Mouse (Mus musculus) heart, embryonic 16.5 days (tissue): ENCODE data around the gene Scel. TPM values are rescaled to one million over a fixed set of nuclear protein-coding genes. Genes with fewer than 3 reads are reported as not detected.

Source experiments
- ATAC-seq: fragments of 200-750 bp; cut with Nextera tagmentation; replicated peaks from 2 replicates; pipeline ENCODE4 v1.8.0; 2017; ENCODE audit warnings: moderate number of reproducible peaks; ENCODE audit not compliant: insufficient read depth, low FRiP score; ENCODE audit errors: extremely low read depth
- H3K27ac ChIP-seq: fragments of 300-500 bp; sonication (generic); 2 replicates; pipeline ENCODE4 v1.5.1; 2014; ENCODE audit warnings: mild to moderate bottlenecking, low read length, control low read depth, moderate library complexity
- H3K27me3 ChIP-seq: fragments of 300-500 bp; sonication (generic); 2 replicates; pipeline ENCODE4 v1.6.1; 2014; ENCODE audit warnings: low read length, mixed read lengths; ENCODE audit not compliant: control insufficient read depth, insufficient read depth
- H3K36me3 ChIP-seq: fragments of 300-500 bp; sonication (generic); 2 replicates; pipeline ENCODE4 v1.6.1; 2014; ENCODE audit not compliant: control insufficient read depth, insufficient read depth
- H3K4me1 ChIP-seq: fragments of 300-500 bp; sonication (generic); 2 replicates; pipeline ENCODE4 v1.6.1; 2014; ENCODE audit warnings: low read length, mixed read lengths; ENCODE audit not compliant: control insufficient read depth, insufficient read depth
- H3K4me2 ChIP-seq: fragments of 300-500 bp; sonication (generic); 2 replicates; pipeline ENCODE4 v1.6.1; 2014; ENCODE audit warnings: low read depth, mild to moderate bottlenecking, control low read depth, low read length
- H3K4me3 ChIP-seq: fragments of 300-500 bp; sonication (generic); 2 replicates; pipeline ENCODE4 v1.5.1; 2014; ENCODE audit warnings: mild to moderate bottlenecking, control low read depth, low read length
- H3K9ac ChIP-seq: fragments of 300-500 bp; sonication (generic); 2 replicates; pipeline ENCODE4 v1.6.1; 2014; ENCODE audit warnings: low read length, control low read depth
- H3K9me3 ChIP-seq: fragments of 300-500 bp; sonication (generic); replicated peaks from 2 replicates; pipeline ENCODE4 v1.6.1; 2016; ENCODE audit warnings: low read length; ENCODE audit not compliant: control insufficient read depth
- WGBS: fragments of 180-500 bp; shearing (Covaris S2); extraction: QIAGEN DNeasy Blood & Tissue Kit; methylation state at CpG from one replicate; pipeline ENCODE4 v1.1.7; 2014; 5-methylcytosine and 5-hydroxymethylcytosine counted together
- polyA plus RNA-seq: library from polyadenylated mRNA; unstranded; fragments of >200 nt; fragmentation: Nextera tagmentation; extraction: Ambion mirVana; gene quantifications from 2 replicates; pipeline ENCODE4 v1.2.1, GENCODE M21; 2015

The Scel gene
- polyA plus RNA-seq, 1 experiment from 2014 or later, result 0.32 TPM

DNA sequence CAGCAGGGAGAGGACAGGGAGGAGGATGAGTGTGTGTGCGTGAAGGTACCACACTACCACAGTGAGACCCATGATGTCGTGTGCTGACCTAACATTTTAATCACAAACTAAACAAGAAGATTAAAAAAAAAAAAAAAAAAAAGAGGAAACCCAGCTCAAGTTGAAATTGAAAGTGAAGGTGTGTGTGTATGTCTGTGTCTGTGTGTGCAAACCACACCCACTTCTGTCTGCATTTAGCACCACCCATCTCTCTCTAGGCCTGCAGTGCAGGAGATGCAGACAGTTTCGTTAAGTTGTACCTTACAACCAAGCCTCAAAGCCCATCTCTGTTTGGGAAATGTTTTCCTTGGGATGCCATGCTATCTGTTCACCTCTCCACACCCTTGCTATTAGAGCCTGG, 35.9 kb upstream of the Scel start:
- H3K36me3 ChIP-seq, result no peaks in the 10 kb centered on the region
- H3K4me1 ChIP-seq, result no peaks in the 10 kb centered on the region; the same call in 1 of the 2 replicates
- WGBS, result 81% methylated on average over 3 of the region's 3 CpGs
- H3K4me2 ChIP-seq, result no peak overlapping the region
- no peaks in the 10 kb centered on the region for H3K9me3 ChIP-seq
- H3K27ac ChIP-seq, result no peak overlapping the region
- H3K4me3 ChIP-seq, result no peak overlapping the region
- no peaks in the 10 kb centered on the region for H3K27me3 ChIP-seq
- no peak overlapping the region for H3K9ac ChIP-seq
- ATAC-seq, result no peak

DNA sequence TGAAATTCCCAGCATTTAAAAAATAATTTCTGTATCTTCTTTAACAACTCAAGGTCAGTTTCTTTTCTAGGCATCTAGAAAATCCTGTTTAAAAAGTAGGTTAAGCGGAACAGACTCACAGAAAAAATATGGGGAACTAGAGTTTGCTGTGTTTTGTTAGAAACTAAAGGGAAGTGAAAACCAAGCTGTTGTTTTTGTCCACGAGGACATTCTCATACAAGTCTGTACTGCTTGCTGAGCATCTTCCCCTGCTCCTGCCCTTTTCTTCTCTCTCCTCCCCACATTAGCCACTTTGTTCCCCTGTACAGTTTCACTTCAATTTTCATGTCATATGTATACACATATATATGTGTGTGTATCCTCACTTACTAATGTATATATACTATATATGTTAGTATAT, 35.2 kb upstream of the Scel start:
- Histone ChIP-seq H3K9ac (no peak overlapping the region), H3K4me1 (no peaks in the 10 kb centered on the region), H3K27ac (no peak overlapping the region), H3K36me3 (no peaks in the 10 kb centered on the region), H3K9me3 (no peaks in the 10 kb centered on the region), H3K4me2 (no peak overlapping the region), H3K4me3 (no peak overlapping the region), H3K27me3 (no peaks in the 10 kb centered on the region)
- 77% methylated on average over 2 of the region's 2 CpGs for WGBS
- no peak for ATAC-seq

DNA sequence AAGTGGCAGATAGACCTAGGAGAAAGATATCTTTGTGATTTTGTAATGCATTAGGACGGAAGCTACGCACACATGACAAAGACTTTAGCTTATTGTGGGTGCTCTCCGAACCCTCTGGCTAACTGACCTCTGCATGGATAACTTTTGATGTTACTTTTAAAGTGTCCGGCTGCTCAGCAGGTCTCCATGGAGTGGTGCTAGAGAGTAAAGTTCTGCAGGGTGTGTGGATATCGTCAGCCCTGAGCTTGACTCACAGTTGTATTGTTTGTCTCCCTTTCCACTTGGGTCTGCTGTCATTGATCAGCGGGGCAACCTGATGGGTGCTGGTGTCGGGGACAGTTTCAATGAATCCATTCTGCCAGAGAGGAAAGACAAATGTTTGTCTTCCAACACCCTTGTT, 33.7 kb upstream of the Scel start:
- Histone ChIP-seq H3K9me3 (no peaks in the 10 kb centered on the region), H3K9ac (no peak overlapping the region)
- 51% methylated on average over 7 of the region's 7 CpGs for WGBS

DNA sequence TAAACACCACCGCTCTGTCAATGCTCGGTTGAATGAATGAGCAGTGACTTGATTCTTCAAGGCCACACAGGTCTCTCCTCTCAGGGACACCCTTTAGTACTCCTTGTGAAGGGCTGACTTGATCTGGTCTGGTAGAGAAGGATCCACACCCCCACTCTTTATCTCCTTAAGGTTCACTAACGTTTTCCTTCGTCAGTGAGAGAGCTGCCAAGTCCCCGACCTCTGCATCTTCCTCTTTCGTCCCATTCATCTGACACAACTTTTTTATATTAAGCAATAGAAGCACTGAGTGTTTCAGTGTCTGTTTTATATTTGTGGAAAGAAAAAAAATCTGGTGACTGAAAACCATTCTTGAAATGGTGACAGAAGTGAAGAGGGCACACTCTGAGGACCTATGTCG, 31.6 kb upstream of the Scel start:
- Histone ChIP-seq H3K9me3 (no peaks in the 10 kb centered on the region), H3K4me2 (no peak overlapping the region), H3K9ac (no peak overlapping the region), H3K36me3 (no peaks in the 10 kb centered on the region), H3K4me3 (no peak overlapping the region), H3K27ac (no peak overlapping the region), H3K27me3 (no peaks in the 10 kb centered on the region), H3K4me1 (no peaks in the 10 kb centered on the region)
- WGBS, result 67% methylated on average over 7 of the region's 7 CpGs
- no peak for ATAC-seq

More for the DNA sequence above, 33.7 kb upstream of the Scel start:
- ATAC-seq, result no peak
- Histone ChIP-seq H3K4me1 (no peaks in the 10 kb centered on the region), H3K36me3 (no peaks in the 10 kb centered on the region), H3K27me3 (no peaks in the 10 kb centered on the region), H3K4me2 (no peak overlapping the region), H3K27ac (no peak overlapping the region), H3K4me3 (no peak overlapping the region)

DNA sequence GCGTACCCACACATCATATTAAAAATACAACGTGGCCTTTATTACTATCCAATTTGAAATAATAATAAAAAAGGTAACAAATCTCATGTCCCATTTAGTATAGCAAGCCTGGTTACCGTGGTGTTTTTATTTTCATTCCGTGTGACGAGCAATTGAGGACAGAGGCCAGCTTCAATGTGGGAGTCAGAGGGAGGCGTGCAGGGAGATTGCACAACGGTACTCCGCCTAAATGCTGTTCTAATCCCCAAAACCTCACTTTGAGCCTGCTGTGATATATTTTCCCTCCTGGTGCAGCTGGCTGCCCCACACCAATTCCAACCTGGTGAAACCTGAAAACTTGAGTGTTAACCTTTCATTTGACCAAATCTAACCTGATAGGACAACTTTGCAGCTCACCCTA, 27.5 kb upstream of the Scel start:
- Histone ChIP-seq H3K4me1 (no peaks in the 10 kb centered on the region), H3K9me3 (no peaks in the 10 kb centered on the region), H3K36me3 (no peaks in the 10 kb centered on the region), H3K27me3 (no peaks in the 10 kb centered on the region), H3K4me3 (no peak overlapping the region), H3K9ac (no peak overlapping the region), H3K4me2 (no peak overlapping the region), H3K27ac (no peak overlapping the region)
- WGBS, result 84% methylated on average over 8 of the region's 8 CpGs
- no peak for ATAC-seq

DNA sequence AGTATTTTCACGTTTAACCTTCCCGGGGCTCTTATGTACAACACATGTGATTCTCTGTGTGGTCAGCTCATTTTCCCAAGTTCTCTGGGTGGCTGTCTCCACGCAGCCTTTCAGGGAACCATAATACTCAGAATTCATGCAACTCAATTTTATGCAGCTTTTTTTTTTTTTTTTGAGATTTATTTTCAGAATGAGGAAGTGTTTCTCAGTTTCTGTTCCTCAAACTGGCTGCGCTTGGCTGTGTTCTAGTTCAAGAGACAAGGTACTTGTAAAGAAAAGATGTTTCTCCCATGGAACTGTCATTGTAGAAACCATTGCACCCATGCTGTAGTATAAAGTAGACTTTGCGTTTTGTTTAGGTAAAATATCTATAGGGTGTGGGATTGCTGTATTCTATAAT, 26.2 kb upstream of the Scel start:
- no peaks in the 10 kb centered on the region for H3K27me3 ChIP-seq
- no peak overlapping the region for H3K4me2 ChIP-seq
- no peaks in the 10 kb centered on the region for H3K36me3 ChIP-seq
- H3K4me1 ChIP-seq, result no peaks in the 10 kb centered on the region
- no peak overlapping the region for H3K9ac ChIP-seq
- H3K4me3 ChIP-seq, result no peak overlapping the region
- 76% methylated on average over 5 of the region's 5 CpGs for WGBS
- no peak overlapping the region for H3K27ac ChIP-seq
- H3K9me3 ChIP-seq, result no peaks in the 10 kb centered on the region
- ATAC-seq, result no peak

DNA sequence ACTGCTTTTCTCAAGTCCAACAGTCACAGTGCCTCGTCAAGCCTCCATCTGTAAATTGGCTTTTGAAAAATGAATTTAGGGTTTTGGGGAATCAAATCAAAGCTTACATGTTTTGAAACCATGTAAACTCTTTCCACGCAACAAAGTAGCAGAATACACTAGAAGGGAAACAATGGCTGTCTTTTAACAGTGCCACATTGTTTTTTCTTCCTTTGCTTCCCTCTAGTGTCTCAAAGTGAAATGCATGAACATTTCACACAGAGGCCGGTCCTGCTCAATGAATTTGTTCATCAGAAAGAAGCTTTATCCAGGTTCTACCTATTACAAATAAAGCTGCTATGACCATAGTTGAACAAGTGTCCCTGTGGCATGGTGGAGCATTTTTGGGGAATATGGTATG, 24.5 kb upstream of the Scel start:
- no peaks in the 10 kb centered on the region for H3K36me3 ChIP-seq

DNA sequence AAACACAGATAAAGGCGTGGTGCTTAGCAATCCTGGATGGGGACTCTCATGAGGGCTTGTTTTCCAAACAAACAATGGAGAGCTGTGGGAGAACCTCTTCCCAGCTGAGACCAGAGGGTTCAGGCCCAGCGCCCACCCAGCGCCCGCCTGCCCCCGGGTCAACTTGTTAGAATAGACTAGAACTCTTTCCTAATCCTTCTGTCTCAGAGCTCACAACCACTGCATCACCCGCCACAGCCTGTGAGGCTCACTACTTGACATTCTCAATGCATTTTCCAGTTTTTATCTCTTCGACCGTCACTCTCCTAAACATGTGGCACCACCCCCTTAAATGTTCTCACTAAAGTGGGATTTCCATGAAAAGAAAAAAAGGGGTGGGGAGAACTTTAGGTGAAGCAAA, 14.9 kb upstream of the Scel start:
- Histone ChIP-seq H3K36me3 (no peaks in the 10 kb centered on the region), H3K9ac (no peak overlapping the region), H3K4me3 (no peak overlapping the region), H3K27me3 (no peaks in the 10 kb centered on the region), H3K4me1 (no peaks in the 10 kb centered on the region), H3K9me3 (peaks cover under 1% of the 10 kb centered on the region), H3K4me2 (no peak overlapping the region), H3K27ac (no peak overlapping the region)
- 60% methylated on average over 8 of the region's 8 CpGs for WGBS
- ATAC-seq, result no peak

More for the DNA sequence above, 24.5 kb upstream of the Scel start:
- Histone ChIP-seq H3K4me2 (no peak overlapping the region), H3K27me3 (no peaks in the 10 kb centered on the region), H3K27ac (no peak overlapping the region), H3K4me1 (no peaks in the 10 kb centered on the region), H3K9ac (no peak overlapping the region), H3K9me3 (peaks cover 7% of the 10 kb centered on the region), H3K4me3 (no peak overlapping the region)
- WGBS, result 65% methylated on average over 3 of the region's 3 CpGs
- ATAC-seq, result no peak

DNA sequence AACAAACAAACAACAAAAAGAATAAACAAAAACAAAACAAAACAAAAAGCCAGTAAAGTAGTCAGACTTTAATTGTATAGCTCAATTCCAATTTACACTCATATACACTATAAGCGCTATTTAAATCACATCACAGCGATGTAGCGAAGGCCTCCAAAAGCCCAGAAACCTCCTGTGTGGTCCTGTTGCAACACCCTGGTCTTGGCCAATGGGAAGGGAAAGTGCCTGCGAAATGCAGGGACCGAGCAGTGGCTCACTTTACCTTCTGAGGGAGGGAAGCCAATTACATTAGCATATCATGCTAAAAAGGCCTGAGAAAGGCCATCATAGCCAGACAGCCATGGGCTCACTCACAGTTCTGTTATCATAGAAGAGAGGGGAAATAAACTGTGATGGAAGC, 14.5 kb upstream of the Scel start:
- H3K4me1 ChIP-seq, result no peaks in the 10 kb centered on the region
- no peak overlapping the region for H3K9ac ChIP-seq
- no peaks in the 10 kb centered on the region for H3K9me3 ChIP-seq
- H3K27me3 ChIP-seq, result no peaks in the 10 kb centered on the region
- no peak overlapping the region for H3K4me2 ChIP-seq
- H3K36me3 ChIP-seq, result no peaks in the 10 kb centered on the region
- H3K4me3 ChIP-seq, result no peak overlapping the region
- WGBS, result 73% methylated on average over 5 of the region's 5 CpGs
- no peak overlapping the region for H3K27ac ChIP-seq
- ATAC-seq, result no peak

DNA sequence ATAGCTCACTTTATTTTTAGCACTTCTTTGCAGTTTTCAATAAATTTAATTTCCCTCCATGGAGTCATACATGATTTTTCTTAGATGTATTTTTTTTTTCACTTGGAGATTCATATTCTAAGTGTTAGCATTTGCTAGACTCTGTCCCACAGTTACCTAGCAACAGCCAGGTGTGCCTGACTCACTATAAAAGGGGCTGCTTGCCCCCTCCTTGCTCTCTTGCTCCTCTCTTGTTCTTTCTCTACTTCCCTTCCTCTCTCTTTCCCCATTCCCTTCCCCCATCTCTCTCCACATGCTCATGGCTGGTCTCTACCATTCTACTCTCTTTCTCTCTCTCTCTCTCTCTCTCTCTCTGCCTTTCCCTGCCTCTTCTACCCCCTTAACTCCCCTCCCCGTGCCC, 14.1 kb upstream of the Scel start:
- Histone ChIP-seq H3K4me2 (no peak overlapping the region), H3K27ac (no peak overlapping the region), H3K4me3 (no peak overlapping the region), H3K9ac (no peak overlapping the region), H3K27me3 (no peaks in the 10 kb centered on the region), H3K36me3 (no peaks in the 10 kb centered on the region), H3K4me1 (no peaks in the 10 kb centered on the region), H3K9me3 (no peaks in the 10 kb centered on the region)
- 50% methylated on average over 1 of the region's 1 CpGs for WGBS
- ATAC-seq, result no peak
